Mouse (Mus musculus) intestine, postnatal 0 days (tissue): ENCODE results near the gene Map3k7cl. TPM values are rescaled to one million over a fixed set of nuclear protein-coding genes. Genes with fewer than 3 reads are reported as not detected.

Experiments
- ATAC-seq: fragments of 200-750 bp; cut with Nextera tagmentation; 2 replicates; pipeline ENCODE4 v1.8.0; 2017; ENCODE audit warnings: mild to moderate bottlenecking, moderate TSS enrichment, moderate library complexity
- H3K27ac ChIP-seq: fragments of 300-500 bp; sonication (generic); 2 replicates; pipeline ENCODE4 v1.5.1; 2014; ENCODE audit warnings: mild to moderate bottlenecking, low read depth, low read length, moderate library complexity
- H3K27me3 ChIP-seq: fragments of 300-500 bp; sonication (generic); replicated peaks from 2 replicates; pipeline ENCODE4 v1.6.1; 2014; ENCODE audit warnings: low read length, mixed read lengths; ENCODE audit not compliant: control insufficient read depth, insufficient read depth
- H3K36me3 ChIP-seq: fragments of 300-500 bp; sonication (generic); 2 replicates; pipeline ENCODE4 v1.6.1; 2014; ENCODE audit warnings: mild to moderate bottlenecking, moderate library complexity; ENCODE audit not compliant: control insufficient read depth, insufficient read depth
- H3K4me1 ChIP-seq: fragments of 300-500 bp; sonication (generic); replicated peaks from 2 replicates; pipeline ENCODE4 v1.6.1; 2014; ENCODE audit warnings: antibody characterized with exemption, low read length, mixed read lengths; ENCODE audit not compliant: control insufficient read depth, insufficient read depth
- H3K4me2 ChIP-seq: fragments of 300-500 bp; sonication (generic); replicated peaks from 2 replicates; pipeline ENCODE4 v1.6.1; 2014; ENCODE audit warnings: low read depth, mild to moderate bottlenecking, moderate library complexity
- H3K4me3 ChIP-seq: fragments of 300-500 bp; sonication (generic); 2 replicates; pipeline ENCODE4 v1.5.1; 2014; ENCODE audit warnings: low read depth, low read length
- H3K9ac ChIP-seq: fragments of 300-500 bp; sonication (generic); 2 replicates; pipeline ENCODE4 v1.6.1; 2014; ENCODE audit warnings: mild to moderate bottlenecking, low read depth, low read length
- H3K9me3 ChIP-seq: fragments of 300-500 bp; sonication (generic); 2 replicates; pipeline ENCODE4 v1.6.1; 2016; ENCODE audit warnings: mixed run types; ENCODE audit not compliant: control insufficient read depth
- CTCF ChIP-seq: sonication (generic); IDR thresholded peaks from 2 replicates; pipeline ENCODE4 v1.5.1; 2016; ENCODE audit warnings: low read depth, mild to moderate bottlenecking, control low read depth, antibody characterized with exemption, moderate library complexity
- WGBS: fragments of 180-500 bp; shearing (Covaris S2); extraction: QIAGEN DNeasy Blood & Tissue Kit; methylation state at CpG from one replicate; pipeline ENCODE4 v1.1.7; 2014; 5-methylcytosine and 5-hydroxymethylcytosine counted together
- polyA plus RNA-seq: library from polyadenylated mRNA; unstranded; fragments of >200 nt; fragmentation: Nextera tagmentation; extraction: Ambion mirVana; gene quantifications from 2 replicates; pipeline ENCODE4 v1.2.1, GENCODE M21; 2015

Gene Map3k7cl
- polyA plus RNA-seq, 1 experiment from 2014 or later = 0.35 TPM

GRCm38 (mm10) chr16:87638098-87638497, 85.0 kb downstream of the Map3k7cl start:
- WGBS = 68% methylated on average over 1 of the region's 1 CpGs
- no peak overlapping the region for H3K27ac ChIP-seq
- no peaks in the 10 kb centered on the region for H3K9me3 ChIP-seq
- no peak for TF ChIP-seq CTCF
- H3K27me3 ChIP-seq = no peaks in the 10 kb centered on the region
- H3K4me1 ChIP-seq = no peaks in the 10 kb centered on the region
- no peaks in the 10 kb centered on the region for H3K36me3 ChIP-seq
- no peak for ATAC-seq
- H3K9ac ChIP-seq = no peak overlapping the region
- H3K4me2 ChIP-seq = no peak overlapping the region
- H3K4me3 ChIP-seq = no peak overlapping the region

GRCm38 (mm10) chr16:87642234-87642633, 89.1 kb downstream of the Map3k7cl start:
- Histone ChIP-seq H3K4me1 (no peaks in the 10 kb centered on the region), H3K9me3 (no peaks in the 10 kb centered on the region), H3K36me3 (no peaks in the 10 kb centered on the region), H3K27me3 (no peaks in the 10 kb centered on the region), H3K4me2 (no peak overlapping the region), H3K27ac (no peak overlapping the region), H3K9ac (no peak overlapping the region), H3K4me3 (no peak overlapping the region)
- no peak for TF ChIP-seq CTCF
- no peak for ATAC-seq
- WGBS = 89% methylated on average over 7 of the region's 7 CpGs

GRCm38 (mm10) chr16:87644111-87644770, 91.1 kb downstream of the Map3k7cl start:
- Histone ChIP-seq H3K9ac (no peak overlapping the region), H3K4me2 (no peak overlapping the region), H3K27ac (no peak overlapping the region), H3K4me3 (no peak overlapping the region), H3K27me3 (no peaks in the 10 kb centered on the region), H3K4me1 (no peaks in the 10 kb centered on the region), H3K36me3 (no peaks in the 10 kb centered on the region), H3K9me3 (no peaks in the 10 kb centered on the region)
- ATAC-seq = no peak
- 37% methylated on average over 14 of the region's 14 CpGs for WGBS
- TF ChIP-seq CTCF = no peak

Other genes starting within 250 kb of the Map3k7cl start
- 16.8 and 18.5 TPM in 2 replicates for gene N6amt1, start 199.1 kb upstream of the Map3k7cl start, polyA plus RNA-seq
- 7.9 and 8.3 TPM in 2 replicates for gene Ltn1, start 120.7 kb upstream of the Map3k7cl start, polyA plus RNA-seq
- gene Rwdd2b, start 112.8 kb upstream of the Map3k7cl start, polyA plus RNA-seq = 20.6 and 21.1 TPM in 2 replicates
- gene Usp16, start 98.6 kb upstream of the Map3k7cl start, polyA plus RNA-seq = 38.1 and 39.5 TPM in 2 replicates
- gene Cct8, start 57.5 kb upstream of the Map3k7cl start, polyA plus RNA-seq = 156 and 157 TPM in 2 replicates
- gene Bach1, start 145.6 kb downstream of the Map3k7cl start, polyA plus RNA-seq = 21.3 and 22.8 TPM in 2 replicates